Mouse (Mus musculus): Measurements from ENCODE around the gene Vmn2r28.
"Not testable (repeated sequence)": the region's sequence is repeated elsewhere in the genome, so short reads cannot be mapped to it uniquely, and the experiment has no call there.

The Vmn2r28 gene

GRCm38 (mm10) chr7:5493856-5494255, at the start of gene Vmn2r28:
Gene Vmn2r28 (minus strand): TSS chr7:5493956.
- DNase-seq = not testable (repeated sequence)

DNA sequence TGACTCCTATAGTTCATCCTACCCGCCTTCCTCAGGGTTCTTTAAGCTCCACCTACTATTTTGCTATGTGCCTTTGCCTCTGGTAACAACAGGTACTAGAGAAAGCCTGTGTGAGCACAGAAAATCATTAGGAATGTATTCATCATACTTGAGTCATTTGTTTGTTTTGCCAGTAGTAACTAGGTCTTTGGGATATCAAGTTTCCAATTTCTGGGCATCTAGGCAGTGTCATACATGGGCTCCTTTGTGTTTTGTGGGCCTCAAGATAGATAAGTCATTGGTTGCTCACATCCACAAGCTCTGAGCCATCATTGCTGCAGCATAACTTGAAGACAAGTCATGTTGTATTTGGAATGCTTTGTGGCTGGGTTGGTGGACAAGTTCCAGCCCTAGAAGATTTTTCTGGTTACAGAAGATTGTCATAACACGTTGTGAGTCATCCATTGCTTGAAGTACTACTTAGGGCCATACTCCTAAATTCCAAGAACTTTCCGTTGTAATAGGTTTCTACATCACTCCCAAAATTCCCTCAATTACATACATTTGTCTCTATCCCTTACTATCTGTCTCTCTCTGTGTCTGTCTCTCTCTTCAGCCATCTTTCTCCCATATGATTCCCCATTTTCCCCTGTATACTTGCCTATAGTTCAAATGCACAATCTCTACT, 47.1 kb upstream of the Vmn2r28 start:
- not testable (repeated sequence) for DNase-seq

- DNase-seq = no peak
Measured at GRCm38 (mm10) chr7:5456674-5457073, 37.1 kb downstream of the Vmn2r28 start, which contains the start of gene Vmn1r59. Gene Vmn1r59 (minus strand): TSS chr7:5456774.

- DNase-seq = not testable (repeated sequence)
Measured at GRCm38 (mm10) chr7:5454011-5454410, 39.7 kb downstream of the Vmn2r28 start.

DNA sequence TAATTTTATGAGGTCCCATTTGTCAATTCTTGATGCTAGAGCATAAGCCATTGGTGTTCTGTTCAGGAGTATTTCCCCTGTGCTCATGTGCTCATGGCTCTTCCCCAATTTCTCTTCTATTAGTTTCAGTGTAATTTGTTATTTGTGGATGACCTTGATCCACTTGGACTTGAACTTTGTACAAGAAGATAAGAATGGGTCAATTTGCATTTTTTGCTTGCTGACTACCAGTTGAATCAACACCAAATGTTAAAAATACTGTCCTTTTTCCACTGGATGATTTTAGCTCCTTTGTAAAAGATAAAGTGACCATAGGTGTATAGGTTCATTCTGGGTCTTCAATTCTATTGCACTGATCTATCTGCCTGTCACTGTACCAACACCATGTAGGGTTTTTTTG, 45.1 kb downstream of the Vmn2r28 start:
- DNase-seq = no peak
